Mouse (Mus musculus) erythroblast, embryonic 14.5 days (primary cell): ENCODE data around the gene Ube2d2b.

ENCODE experiments used
- GATA1 ChIP-seq: IDR thresholded peaks from 2 replicates; pipeline ENCODE4 v1.6.1; 2012; ENCODE audit warnings: low read length, inconsistent platforms, mixed read lengths
- TAL1 ChIP-seq: IDR thresholded peaks from 3 replicates; pipeline ENCODE4 v1.6.1; 2012; ENCODE audit warnings: low read length, inconsistent platforms, mixed read lengths

- TF ChIP-seq GATA1 (no peak), TAL1 (no peak)
Measured at GRCm38 (mm10) chr5:107863971-107864370, 34.1 kb downstream of the Ube2d2b start.
